Mouse (Mus musculus) C2C12 (cell line): ENCODE measurements around the gene Gm38431.

Experiments
- CEBPB ChIP-seq: IDR thresholded peaks from one replicate; pipeline ENCODE4 v1.6.1; 2011; ENCODE audit warnings: low read depth, mild to moderate bottlenecking, control low read depth, moderate library complexity
- CTCF ChIP-seq: IDR thresholded peaks from one replicate; pipeline ENCODE4 v1.5.1; 2011; ENCODE audit not compliant: control insufficient read depth, insufficient read depth, insufficient read length
- FOSL1 ChIP-seq: IDR thresholded peaks from one replicate; pipeline ENCODE4 v1.8.0; 2011; ENCODE audit warnings: mild to moderate bottlenecking, low read length; ENCODE audit not compliant: poor library complexity, insufficient read depth, severe bottlenecking
- MAX ChIP-seq: IDR thresholded peaks from one replicate; pipeline ENCODE4 v1.6.1; 2011; ENCODE audit warnings: mild to moderate bottlenecking, control low read depth
- USF1 ChIP-seq: IDR thresholded peaks from one replicate; pipeline ENCODE4 v1.6.1; 2011; ENCODE audit warnings: low read depth, mild to moderate bottlenecking, control low read depth, moderate library complexity

DNA sequence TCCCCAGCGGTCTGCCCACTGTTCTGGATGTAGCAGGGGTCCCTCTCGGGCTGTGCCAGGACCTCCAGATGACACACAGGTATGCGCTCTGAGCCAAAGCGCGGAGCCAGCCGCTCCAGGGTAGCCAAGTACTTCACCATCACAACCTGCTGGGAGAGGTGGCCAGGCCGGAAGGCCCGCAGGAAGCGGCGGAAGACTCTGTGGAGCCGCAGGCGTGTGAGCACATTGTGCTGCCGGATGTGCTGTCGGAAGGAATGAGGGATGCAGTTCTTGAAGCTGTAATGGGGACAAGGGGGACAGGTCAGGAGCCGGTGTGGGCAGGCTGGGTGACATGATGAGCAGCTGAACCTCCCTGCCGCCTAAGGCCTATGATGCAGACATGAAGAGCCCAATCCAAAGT is 29.7 kb upstream of the Gm38431 start:
- TF ChIP-seq USF1 (no peak), CEBPB (no peak), CTCF (no peak), MAX (no peak), FOSL1 (no peak)
